Mouse (Mus musculus): ENCODE measurements around the gene Foxl1.

DNA sequence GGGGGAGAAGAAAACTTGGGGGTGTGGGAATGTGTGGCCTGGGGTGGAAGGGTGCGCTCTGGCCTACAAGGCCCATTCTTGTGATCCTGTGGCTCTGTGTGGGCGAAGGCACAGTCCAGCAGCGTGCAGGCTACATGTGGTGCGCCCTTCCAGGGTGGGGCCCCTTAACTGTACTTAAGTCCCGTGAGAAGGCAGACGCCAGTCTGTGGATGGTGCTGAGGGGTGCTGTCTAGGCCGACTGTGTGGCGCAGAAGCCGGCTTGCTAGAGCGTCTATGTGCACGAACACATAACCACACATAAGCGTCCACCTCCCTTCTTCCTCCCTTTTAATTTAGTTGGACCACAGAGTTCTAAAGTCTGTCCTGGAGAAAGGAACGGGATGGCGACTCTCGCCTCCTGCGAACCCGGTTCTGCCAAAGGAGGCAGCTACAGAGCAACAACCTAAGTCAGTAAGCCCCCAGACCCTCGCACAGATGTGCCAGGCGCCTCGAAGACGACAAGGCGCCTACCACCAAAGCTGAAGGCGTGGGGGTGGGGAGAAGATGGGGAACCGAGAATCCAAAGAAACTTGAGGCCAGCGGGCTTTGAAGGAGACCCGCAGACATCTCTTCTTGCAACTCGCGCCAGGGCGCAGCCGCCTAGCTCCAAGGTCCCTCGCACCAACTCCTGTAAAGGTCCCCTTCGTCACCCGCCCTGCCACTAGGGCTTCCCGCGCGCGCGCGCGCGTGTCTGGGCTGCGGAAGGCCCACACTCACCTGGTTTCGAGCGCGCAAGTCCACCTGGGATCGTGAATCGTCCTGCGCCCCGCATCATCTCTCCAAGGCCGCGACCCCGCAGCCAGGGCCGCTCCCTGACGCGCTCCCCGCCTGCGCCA is 45.3 kb upstream of the Foxl1 start:
- TF ChIP-seq POLR2A (IDR thresholded peaks at IDR 0.05; ENCODE audit: control insufficient read depth, low read depth, low read length), result no peak
- no peak for TF ChIP-seq CTCF (IDR thresholded peaks at IDR 0.05; ENCODE audit: control insufficient read depth, insufficient read depth, insufficient replicate concordance, low read depth, low read length)

Measured in testis, adult 2 months (tissue).